Mouse (Mus musculus): ENCODE results near the gene Osbpl9.

- TF ChIP-seq CTCF (IDR thresholded peaks at IDR 0.05; ENCODE audit: low read depth), result no peak
- no peak for TF ChIP-seq EP300 (IDR thresholded peaks at IDR 0.05; ENCODE audit: low read depth)
These were observed 110.8 kb downstream of the Osbpl9 start for GRCm38 (mm10) chr4:109091241-109091777.
